17 mouse cellular contexts compared by ENCODE assay signal in the genomic region with DNA sequence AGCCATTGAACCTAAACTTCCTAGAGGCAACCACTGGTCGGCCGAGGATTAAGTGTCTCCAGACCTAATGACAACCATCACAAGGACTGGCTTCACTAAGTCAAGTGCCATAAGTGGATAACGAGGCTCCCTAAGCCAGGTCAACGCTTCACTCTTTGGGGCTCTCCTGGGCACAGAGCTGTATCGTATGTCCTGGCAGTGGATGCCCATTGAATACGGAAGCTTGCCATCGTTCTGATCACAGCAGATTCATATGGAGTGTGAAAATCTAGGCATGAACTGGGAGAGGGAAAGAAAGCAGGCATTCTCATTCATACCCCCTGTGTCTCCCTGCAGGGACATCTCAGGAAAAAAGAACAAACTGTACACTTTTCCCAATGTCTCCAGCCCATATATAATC.
"Had no signal": no experiment of that assay in that cellular context is flagged by ENCODE, and none has a peak within 500 bp of the region (broad histone marks: within the 10 kb centered on the region; RNA-seq: fewer than 3 reads in every experiment).

No protein-coding gene starts in this region.

- H3K9ac ChIP-seq: liver, embryonic 12.5 days; liver, embryonic 14.5 days; midbrain, embryonic 13.5 days; neural tube, embryonic 13.5 days; neural tube, embryonic 15.5 days had no signal

- DNase-seq: lung, adult 2 months; retina, postnatal 1 day; right cerebral cortex, adult 18-20 months; right cerebral cortex, postnatal 25 days; right cerebral cortex, postnatal 4 days; spleen, adult 18-20 months; thymus, adult 18-20 months; thymus, postnatal 14 days; thymus, postnatal 36 days had no signal

- H3K27me3 ChIP-seq: liver, embryonic 12.5 days; midbrain, embryonic 13.5 days; neural tube, embryonic 13.5 days; neural tube, embryonic 15.5 days had no signal

- H3K36me3 ChIP-seq: liver, embryonic 12.5 days; midbrain, embryonic 10.5 days; midbrain, embryonic 13.5 days; neural tube, embryonic 13.5 days; neural tube, embryonic 15.5 days had no signal

- H3K4me1 ChIP-seq: liver, embryonic 12.5 days; midbrain, embryonic 10.5 days; midbrain, embryonic 13.5 days; neural tube, embryonic 15.5 days had no signal

- H3K9me3 ChIP-seq: liver, embryonic 12.5 days; midbrain, embryonic 10.5 days; midbrain, embryonic 13.5 days; neural tube, embryonic 13.5 days; neural tube, embryonic 15.5 days had no signal

- ATAC-seq: liver, embryonic 12.5 days; midbrain, embryonic 13.5 days; midbrain, embryonic 16.5 days had no signal

- H3K27ac ChIP-seq: liver, embryonic 12.5 days; liver, embryonic 14.5 days; midbrain, embryonic 10.5 days; midbrain, embryonic 13.5 days; neural tube, embryonic 13.5 days; neural tube, embryonic 15.5 days had no signal

- H3K4me2 ChIP-seq: liver, embryonic 12.5 days; midbrain, embryonic 13.5 days; neural tube, embryonic 13.5 days; neural tube, embryonic 15.5 days had no signal

- H3K4me3 ChIP-seq: liver, embryonic 12.5 days; midbrain, embryonic 10.5 days; midbrain, embryonic 13.5 days; myocyte; neural tube, embryonic 13.5 days; neural tube, embryonic 15.5 days had no signal
